17 mouse cellular contexts compared by ENCODE assay signal in genomic region chr11:61319233-61319922, GRCm38 (mm10). TPM values are rescaled to one million over a fixed set of nuclear protein-coding genes. Genes with fewer than 3 reads are reported as not detected.
DNase-seq lines count a peak whose midpoint lies in the region; ATAC-seq and TF ChIP-seq lines count a peak whose summit lies in the region.
"Had no signal": no experiment of that assay in that cellular context is flagged by ENCODE, and none has a peak within 500 bp of the region (broad histone marks: within the 10 kb centered on the region; RNA-seq: fewer than 3 reads in every experiment).

No protein-coding gene starts in this region.

- no peaks in the 10 kb centered on the region for H3K9me3 ChIP-seq in MEL (replicated peaks; ENCODE audit: insufficient read depth, low read length)
- H3K9me3 ChIP-seq in heart, embryonic 13.5 days: no peaks in the 10 kb centered on the region
- H3K9me3 ChIP-seq in midbrain, embryonic 16.5 days (replicated peaks; ENCODE audit: control insufficient read depth, low read length, poor library complexity, severe bottlenecking): no peaks in the 10 kb centered on the region
- H3K9me3 ChIP-seq in forebrain, embryonic 14.5 days (replicated peaks; ENCODE audit: control insufficient read depth, low read length): no peaks in the 10 kb centered on the region
- H3K9me3 ChIP-seq: midbrain, embryonic 13.5 days; stomach, embryonic 15.5 days had no signal

- DNase-seq in heart, adult 11 months: peak; percentile 95
- DNase-seq in heart, postnatal 25 days (ENCODE audit: low spot score): no peak
- DNase-seq in MEL (ENCODE audit: low read depth, low spot score): no peak
- DNase-seq in kidney, adult 8-10 months: peak; percentile 51 to 52
- DNase-seq in forebrain, embryonic 14.5 days (ENCODE audit: low spot score): no peak
- DNase-seq in lung, postnatal 10 days: no peak
- DNase-seq: adrenal gland, postnatal 10 days; cerebellum, adult 9-11 months; left cerebral cortex, postnatal 4 days; right cerebral cortex, postnatal 4 days had no signal

- H3K36me3 ChIP-seq in MEL (ENCODE audit: control insufficient read depth in 1 of 2, insufficient read depth in 2 of 2, low read length in 2 of 2): peaks cover 0 to 11% of the 10 kb centered on the region in 2 experiments; a peak in 2 of 4 replicates
- no peaks in the 10 kb centered on the region for H3K36me3 ChIP-seq in heart, embryonic 13.5 days
- no peaks in the 10 kb centered on the region for H3K36me3 ChIP-seq in midbrain, embryonic 16.5 days (ENCODE audit: control insufficient read depth, insufficient read depth, low read length)
- no peaks in the 10 kb centered on the region for H3K36me3 ChIP-seq in forebrain, embryonic 14.5 days (ENCODE audit: control insufficient read depth, insufficient read depth, low read length)
- H3K36me3 ChIP-seq: midbrain, embryonic 13.5 days; stomach, embryonic 15.5 days had no signal

- H3K79me2 ChIP-seq in MEL (ENCODE audit: control insufficient read depth, insufficient read depth, low read length, poor library complexity): no peaks in the 10 kb centered on the region

- no peak for TF ChIP-seq RAD21 in MEL (IDR thresholded peaks at IDR 0.05; ENCODE audit: low read depth, low read length)

- peaks cover 12 to 16% of the 10 kb centered on the region in 2 experiments for H3K4me1 ChIP-seq in MEL (ENCODE audit: control insufficient read depth in 1 of 2, insufficient read depth in 2 of 2, low read length in 2 of 2)
- H3K4me1 ChIP-seq in heart, embryonic 13.5 days: peaks cover 33% of the 10 kb centered on the region
- H3K4me1 ChIP-seq in midbrain, embryonic 16.5 days (ENCODE audit: control insufficient read depth, insufficient read depth, low read length): no peaks in the 10 kb centered on the region
- no peaks in the 10 kb centered on the region for H3K4me1 ChIP-seq in forebrain, embryonic 14.5 days (ENCODE audit: control insufficient read depth, insufficient read depth, low read length)
- H3K4me1 ChIP-seq: midbrain, embryonic 13.5 days; stomach, embryonic 15.5 days had no signal

- ATAC-seq in heart, embryonic 13.5 days (ENCODE audit: extremely low read depth, insufficient number of reproducible peaks, low FRiP score, low TSS enrichment): peak; percentile 74
- no peak for ATAC-seq in midbrain, embryonic 16.5 days
- ATAC-seq in forebrain, embryonic 14.5 days: no peak
- ATAC-seq: midbrain, embryonic 13.5 days had no signal

- peak overlapping the region; percentile 64 for H3K27ac ChIP-seq in MEL (ENCODE audit: control insufficient read depth, low read depth, low read length)
- peak overlapping the region; percentile 79 for H3K27ac ChIP-seq in heart, embryonic 13.5 days (replicated peaks)
- H3K27ac ChIP-seq in midbrain, embryonic 16.5 days (ENCODE audit: low read length): no peak overlapping the region
- no peak overlapping the region for H3K27ac ChIP-seq in forebrain, embryonic 14.5 days (ENCODE audit: low read depth, low read length)
- H3K27ac ChIP-seq: macrophage; midbrain, embryonic 13.5 days; stomach, embryonic 15.5 days had no signal

- TF ChIP-seq POLR2A in MEL (IDR thresholded peaks at IDR 0.05; ENCODE audit: control insufficient read depth in 1 of 2, insufficient read depth in 1 of 2, low read depth in 1 of 2, low read length in 2 of 2, poor library complexity in 1 of 2): no peak

- H3K27me3 ChIP-seq in MEL (ENCODE audit: control insufficient read depth in 1 of 2, insufficient read depth in 2 of 2, low read length in 2 of 2): no peaks in the 10 kb centered on the region
- 0 out of 2 replicates have a peak, but pooled peaks cover 3% of the 10 kb centered on the region for H3K27me3 ChIP-seq in heart, embryonic 13.5 days (replicated peaks)
- H3K27me3 ChIP-seq in midbrain, embryonic 16.5 days (ENCODE audit: control insufficient read depth, insufficient read depth, low read depth, low read length): no peaks in the 10 kb centered on the region
- no peaks in the 10 kb centered on the region for H3K27me3 ChIP-seq in forebrain, embryonic 14.5 days (replicated peaks; ENCODE audit: control insufficient read depth, insufficient read depth, low read length)
- H3K27me3 ChIP-seq: midbrain, embryonic 13.5 days; stomach, embryonic 15.5 days had no signal

- H3K9ac ChIP-seq in MEL (ENCODE audit: control insufficient read depth, low read depth, low read length, poor library complexity, severe bottlenecking): peak overlapping the region; percentile 20; the same call in 1 of the 2 replicates
- H3K9ac ChIP-seq in heart, embryonic 13.5 days: no peak overlapping the region
- H3K9ac ChIP-seq in midbrain, embryonic 16.5 days (ENCODE audit: low read depth, low read length): no peak overlapping the region
- H3K9ac ChIP-seq in forebrain, embryonic 14.5 days (ENCODE audit: low read length): no peak overlapping the region
- H3K9ac ChIP-seq: midbrain, embryonic 13.5 days; stomach, embryonic 15.5 days had no signal

- H3K4me2 ChIP-seq in heart, embryonic 13.5 days: peak overlapping the region; percentile 46
- no peak overlapping the region for H3K4me2 ChIP-seq in midbrain, embryonic 16.5 days (ENCODE audit: low read length)
- no peak overlapping the region for H3K4me2 ChIP-seq in forebrain, embryonic 14.5 days (ENCODE audit: low read length)
- H3K4me2 ChIP-seq: midbrain, embryonic 13.5 days; stomach, embryonic 15.5 days had no signal

- 29% methylated on average over 12 of the region's 12 CpGs for WGBS in heart, embryonic 13.5 days
- 64% methylated on average over 12 of the region's 12 CpGs for WGBS in midbrain, embryonic 16.5 days
- WGBS in forebrain, embryonic 14.5 days: 62% methylated on average over 12 of the region's 12 CpGs

- peak overlapping the region; percentile 14 to 15; a peak in 2 of 4 replicates for H3K4me3 ChIP-seq in MEL (ENCODE audit: control insufficient read depth in 1 of 2, insufficient read depth in 1 of 2, low read depth in 2 of 2, low read length in 2 of 2)
- peak overlapping the region; percentile 18; the same call in 1 of the 2 replicates for H3K4me3 ChIP-seq in heart, embryonic 13.5 days
- no peak overlapping the region for H3K4me3 ChIP-seq in midbrain, embryonic 16.5 days (ENCODE audit: low read depth, low read length)
- no peak overlapping the region for H3K4me3 ChIP-seq in forebrain, embryonic 14.5 days (ENCODE audit: low read depth, low read length)
- H3K4me3 ChIP-seq: midbrain, embryonic 13.5 days; stomach, embryonic 15.5 days had no signal

- intact Hi-C loops in heart, postnatal 25 days (cut with DNase I): no loop called here

- TF ChIP-seq CTCF in MEL (IDR thresholded peaks at IDR 0.05 in 2 of 3, conservative IDR thresholded peaks at IDR 0.05 in 1 of 3; ENCODE audit: control insufficient read depth in 1 of 3, insufficient read depth in 1 of 3, low read depth in 2 of 3, low read length in 3 of 3, poor library complexity in 1 of 3, severe bottlenecking in 1 of 3): no peak

- TF ChIP-seq EP300 in MEL (IDR thresholded peaks at IDR 0.05; ENCODE audit: low read depth in 1 of 2, low read length in 2 of 2): no peak

TF ChIP-seq in MEL, 35 proteins besides CTCF, POLR2A, EP300 and RAD21:
- TF ChIP-seq GABPA (IDR thresholded peaks at IDR 0.05; ENCODE audit: low read depth, low read length) (no peak), MAZ (IDR thresholded peaks at IDR 0.05; ENCODE audit: low read depth, low read length) (no peak), HCFC1 (IDR thresholded peaks at IDR 0.05; ENCODE audit: low read depth, low read length) (no peak), MXI1 (IDR thresholded peaks at IDR 0.05; ENCODE audit: low read depth, low read length) (no peak), ZKSCAN1 (IDR thresholded peaks at IDR 0.05; ENCODE audit: low read depth, low read length) (no peak), ELF1 (IDR thresholded peaks at IDR 0.05; ENCODE audit: low read depth, low read length) (no peak), POLR2AphosphoS2 (IDR thresholded peaks at IDR 0.05; ENCODE audit: low read length) (no peak), CHD2 (IDR thresholded peaks at IDR 0.05; ENCODE audit: low read length) (no peak), NELFE (IDR thresholded peaks at IDR 0.05; ENCODE audit: low read depth, low read length) (no peak), RCOR1 (IDR thresholded peaks at IDR 0.05; ENCODE audit: low read depth, low read length) (no peak), ZNF384 (IDR thresholded peaks at IDR 0.05; ENCODE audit: low read depth, low read length) (no peak), CHD1 (IDR thresholded peaks at IDR 0.05; ENCODE audit: low read depth, low read length) (no peak)
TF ChIP-seq in MEL: peak in this region for 0.

RNA-seq across cellular contexts. Expression of gene Slc47a2, which starts 23.3 kb away (rescaled TPM):
- not detected for total RNA-seq in heart, postnatal 25 days (2021)
- 0.10 and 0.15 TPM in 2 replicates for total RNA-seq in MEL (2012; rRNA removed)
- polyA plus RNA-seq in MEL (2012; ENCODE audit: insufficient read depth in 1 of 2, insufficient read length in 2 of 2, low read depth in 1 of 2, low replicate concordance in 2 of 2, missing spikeins in 1 of 2): under 1 TPM in 1 of 2 experiments, not detected in 1; 0.25 TPM
- polyA plus RNA-seq in heart, embryonic 13.5 days (2015; fragmentation: Nextera tagmentation; extraction: Ambion mirVana): 0.06 TPM in 1 of 2 replicates, not detected in the other
- polyA plus RNA-seq in midbrain, embryonic 16.5 days (2015; fragmentation: Nextera tagmentation; extraction: Ambion mirVana): 0.09 TPM in 1 of 2 replicates, not detected in the other
- not detected in 2 replicates for polyA plus RNA-seq in forebrain, embryonic 14.5 days (2014; fragmentation: Nextera tagmentation; extraction: Ambion mirVana)
- total RNA-seq: adrenal gland, postnatal 10 days; heart, postnatal 14 days had no signal
- polyA plus RNA-seq: macrophage; midbrain, embryonic 13.5 days; neural tube, embryonic 11.5 days; stomach, embryonic 15.5 days had no signal

RNA-seq across cellular contexts. Expression of gene Aldh3a2, which starts 52.1 kb away (rescaled TPM):
- 10 to 100 TPM; 30.6 to 35.2 TPM for total RNA-seq in heart, postnatal 25 days (2021)
- total RNA-seq in MEL (2012; rRNA removed): 9.6 and 11.0 TPM in 2 replicates
- polyA plus RNA-seq in MEL (2012; ENCODE audit: insufficient read depth in 1 of 2, insufficient read length in 2 of 2, low read depth in 1 of 2, low replicate concordance in 2 of 2, missing spikeins in 1 of 2): 10 to 100 TPM in 1 of 2 experiments, not detected in 1; 15.0 TPM
- polyA plus RNA-seq in heart, embryonic 13.5 days (2015; fragmentation: Nextera tagmentation; extraction: Ambion mirVana): 26.0 and 26.9 TPM in 2 replicates
- 26.5 and 30.5 TPM in 2 replicates for polyA plus RNA-seq in midbrain, embryonic 16.5 days (2015; fragmentation: Nextera tagmentation; extraction: Ambion mirVana)
- polyA plus RNA-seq in forebrain, embryonic 14.5 days (2014; fragmentation: Nextera tagmentation; extraction: Ambion mirVana): 30.2 and 31.8 TPM in 2 replicates

RNA-seq across cellular contexts. Expression of gene Slc47a1, which starts 58.8 kb away (rescaled TPM):
- 10 to 100 TPM; 29.3 to 30.4 TPM for total RNA-seq in heart, postnatal 25 days (2021)
- total RNA-seq in MEL (2012; rRNA removed): 0.04 TPM in 1 of 2 replicates, not detected in the other
- not detected for polyA plus RNA-seq in MEL (2012; ENCODE audit: insufficient read depth in 1 of 2, insufficient read length in 2 of 2, low read depth in 1 of 2, low replicate concordance in 2 of 2, missing spikeins in 1 of 2)
- 24.6 and 28.9 TPM in 2 replicates for polyA plus RNA-seq in heart, embryonic 13.5 days (2015; fragmentation: Nextera tagmentation; extraction: Ambion mirVana)
- 0.21 and 0.46 TPM in 2 replicates for polyA plus RNA-seq in midbrain, embryonic 16.5 days (2015; fragmentation: Nextera tagmentation; extraction: Ambion mirVana)
- polyA plus RNA-seq in forebrain, embryonic 14.5 days (2014; fragmentation: Nextera tagmentation; extraction: Ambion mirVana): 0.14 TPM in 1 of 2 replicates, not detected in the other
- polyA plus RNA-seq: macrophage; midbrain, embryonic 13.5 days had no signal

Comparison
In these comparisons a context has a peak if more than half of its experiments do, and no peak if none do; other contexts are left out.
1. DNase-seq: peak in heart, adult 11 months (single experiment) and kidney, adult 8-10 months (2 of 2); none in heart, postnatal 25 days (single experiment), MEL (single experiment), forebrain, embryonic 14.5 days (single experiment) and lung, postnatal 10 days (single experiment).
2. H3K27ac ChIP-seq: peak in MEL (single experiment) and heart, embryonic 13.5 days (single experiment); none in midbrain, embryonic 16.5 days (single experiment) and forebrain, embryonic 14.5 days (single experiment).
3. H3K4me3 ChIP-seq: peak in MEL (2 of 2) and heart, embryonic 13.5 days (single experiment); none in midbrain, embryonic 16.5 days (single experiment) and forebrain, embryonic 14.5 days (single experiment).
4. RNA of gene Slc47a1, which starts 58.8 kb away (polyA plus RNA-seq): 24.6 to 28.9 TPM in heart, embryonic 13.5 days; 0.21 to 0.46 TPM in midbrain, embryonic 16.5 days, 0.14 TPM in forebrain, embryonic 14.5 days and not detected in MEL; every median in the first group is over 10 times any median in the second.